ENCODE assay signal across 15 mouse cellular contexts in the genomic region with DNA sequence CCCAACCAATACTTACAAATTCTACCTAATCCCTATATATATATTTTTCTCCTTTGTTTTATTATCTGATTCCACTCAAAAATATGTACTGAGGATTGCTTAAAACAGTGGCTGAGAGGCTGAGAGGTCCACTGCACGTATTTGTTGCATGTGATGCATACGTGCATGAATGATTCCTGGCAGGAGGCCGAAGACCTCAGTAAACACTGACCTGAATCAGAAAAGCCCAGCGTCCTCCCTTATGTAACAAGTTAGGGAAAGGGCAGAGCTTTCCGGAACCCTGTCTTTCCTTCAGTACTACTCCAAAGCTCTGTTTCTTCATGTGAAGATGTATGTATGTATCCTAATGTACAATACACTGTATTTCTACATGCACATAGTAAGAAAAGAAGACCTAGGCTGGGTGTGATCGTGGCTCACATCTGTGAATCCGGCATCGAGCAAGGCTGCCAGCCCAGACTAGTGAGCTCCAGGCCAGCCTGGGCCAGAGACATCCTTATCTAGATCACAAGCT. TPM values are rescaled to one million over a fixed set of nuclear protein-coding genes. Genes with fewer than 3 reads are reported as not detected.
DNase-seq lines count a peak whose midpoint lies in the region; ATAC-seq lines count a peak whose summit lies in the region.
"Had no signal": no experiment of that assay in that cellular context is flagged by ENCODE, and none has a peak within 500 bp of the region (broad histone marks: within the 10 kb centered on the region; RNA-seq: fewer than 3 reads in every experiment).

No protein-coding gene starts in this region.

- no peak for ATAC-seq in midbrain, embryonic 11.5 days (ENCODE audit: low FRiP score)
- ATAC-seq: inflammation-experienced regulatory T-cells, adult 6 months had no signal

- H3K4me1 ChIP-seq in midbrain, embryonic 11.5 days (ENCODE audit: control insufficient read depth, insufficient read depth, low read length), result peaks cover 3% of the 10 kb centered on the region; the same call in 1 of the 2 replicates
- H3K4me1 ChIP-seq in midbrain, embryonic 10.5 days, result peaks cover 35% of the 10 kb centered on the region
- H3K4me1 ChIP-seq in forebrain, embryonic 10.5 days, result peaks cover 34% of the 10 kb centered on the region
- peaks cover 21% of the 10 kb centered on the region for H3K4me1 ChIP-seq in limb, embryonic 10.5 days

- H3K27me3 ChIP-seq in midbrain, embryonic 11.5 days (ENCODE audit: control insufficient read depth, insufficient read depth, low read length), result no peaks in the 10 kb centered on the region; the same call in 1 of the 2 replicates
- peaks cover 27% of the 10 kb centered on the region for H3K27me3 ChIP-seq in midbrain, embryonic 10.5 days (ENCODE audit: low read depth, poor library complexity, severe bottlenecking)
- H3K27me3 ChIP-seq in forebrain, embryonic 10.5 days (ENCODE audit: poor library complexity, severe bottlenecking), result peaks cover 38% of the 10 kb centered on the region
- peaks cover 22% of the 10 kb centered on the region for H3K27me3 ChIP-seq in limb, embryonic 10.5 days (ENCODE audit: low read depth, poor library complexity, severe bottlenecking)
- H3K27me3 ChIP-seq: CH12.LX; embryonic facial prominence, embryonic 15.5 days; midbrain, embryonic 12.5 days had no signal

- DNase-seq in midbrain, embryonic 11.5 days (ENCODE audit: low spot score, missing footprints), result peak; percentile 81
- no peak for DNase-seq in midbrain, embryonic 10.5 days (ENCODE audit: low spot score)
- DNase-seq in cerebellum, adult 8-10 months, result peak; percentile 41
- DNase-seq in kidney, postnatal 25 days, result peak; percentile 70 to 85
- DNase-seq in retina, postnatal 1 day, result peak; percentile 85
- no peak for DNase-seq in forebrain, embryonic 10.5 days (ENCODE audit: extremely low spot score, low spot score)
- no peak for DNase-seq in limb, embryonic 10.5 days (ENCODE audit: low spot score)
- DNase-seq: adrenal gland, postnatal 10 days; heart, adult 18-20 months; heart, postnatal 36 days; layer of hippocampus, adult 9-11 months had no signal

- no peak overlapping the region for H3K27ac ChIP-seq in midbrain, embryonic 11.5 days (ENCODE audit: low read depth, low read length)
- H3K27ac ChIP-seq in midbrain, embryonic 10.5 days (replicated peaks), result no peak overlapping the region
- no peak overlapping the region for H3K27ac ChIP-seq in forebrain, embryonic 10.5 days
- no peak overlapping the region for H3K27ac ChIP-seq in limb, embryonic 10.5 days
- H3K27ac ChIP-seq: embryonic facial prominence, embryonic 15.5 days; midbrain, embryonic 12.5 days had no signal

- H3K9me3 ChIP-seq in midbrain, embryonic 11.5 days (ENCODE audit: control insufficient read depth, low read length), result no peaks in the 10 kb centered on the region
- H3K9me3 ChIP-seq in midbrain, embryonic 10.5 days (replicated peaks), result no peaks in the 10 kb centered on the region
- H3K9me3 ChIP-seq in forebrain, embryonic 10.5 days, result no peaks in the 10 kb centered on the region
- no peaks in the 10 kb centered on the region for H3K9me3 ChIP-seq in limb, embryonic 10.5 days (replicated peaks)
- H3K9me3 ChIP-seq: embryonic facial prominence, embryonic 15.5 days; midbrain, embryonic 12.5 days had no signal

- H3K36me3 ChIP-seq in midbrain, embryonic 11.5 days (ENCODE audit: control insufficient read depth, insufficient read depth, low read length), result no peaks in the 10 kb centered on the region
- no peaks in the 10 kb centered on the region for H3K36me3 ChIP-seq in midbrain, embryonic 10.5 days
- no peaks in the 10 kb centered on the region for H3K36me3 ChIP-seq in forebrain, embryonic 10.5 days (replicated peaks)
- no peaks in the 10 kb centered on the region for H3K36me3 ChIP-seq in limb, embryonic 10.5 days
- H3K36me3 ChIP-seq: embryonic facial prominence, embryonic 15.5 days; midbrain, embryonic 12.5 days had no signal

- no peak overlapping the region for H3K4me3 ChIP-seq in midbrain, embryonic 11.5 days (ENCODE audit: low read depth, low read length)
- no peak overlapping the region for H3K4me3 ChIP-seq in midbrain, embryonic 10.5 days
- no peak overlapping the region for H3K4me3 ChIP-seq in forebrain, embryonic 10.5 days
- H3K4me3 ChIP-seq in limb, embryonic 10.5 days, result no peak overlapping the region
- H3K4me3 ChIP-seq: embryonic facial prominence, embryonic 15.5 days had no signal

- no peak overlapping the region for H3K4me2 ChIP-seq in midbrain, embryonic 11.5 days

- no peak overlapping the region for H3K9ac ChIP-seq in midbrain, embryonic 11.5 days (ENCODE audit: low read length)
- H3K9ac ChIP-seq: embryonic facial prominence, embryonic 15.5 days; midbrain, embryonic 12.5 days had no signal

- WGBS in midbrain, embryonic 11.5 days, result 47% methylated on average over 8 of the region's 8 CpGs
- WGBS in midbrain, embryonic 10.5 days, result 52% methylated on average over 8 of the region's 8 CpGs
- WGBS in forebrain, embryonic 10.5 days, result 59% methylated on average over 8 of the region's 8 CpGs
- 64% methylated on average over 8 of the region's 8 CpGs for WGBS in limb, embryonic 10.5 days

RNA-seq across cellular contexts. Expression of gene Mgarp, which starts 8.6 kb away (rescaled TPM):
- 22.5 and 26.9 TPM in 2 replicates for polyA plus RNA-seq in midbrain, embryonic 11.5 days (2014; fragmentation: Nextera tagmentation; extraction: Ambion mirVana)
- 35.9 and 39.2 TPM in 2 replicates for polyA plus RNA-seq in midbrain, embryonic 10.5 days (2016; fragmentation: Nextera tagmentation; extraction: Ambion mirVana)
- 8.4 and 12.8 TPM in 2 replicates for polyA plus RNA-seq in forebrain, embryonic 10.5 days (2016; fragmentation: Nextera tagmentation; extraction: Ambion mirVana)
- polyA plus RNA-seq in limb, embryonic 10.5 days (2016; fragmentation: Nextera tagmentation; extraction: Ambion mirVana), result 3.8 and 4.9 TPM in 2 replicates

RNA-seq across cellular contexts. Expression of gene Ndufc1, which starts 20.9 kb away (rescaled TPM):
- 739 and 783 TPM in 2 replicates for polyA plus RNA-seq in midbrain, embryonic 11.5 days (2014; fragmentation: Nextera tagmentation; extraction: Ambion mirVana)
- 688 and 718 TPM in 2 replicates for polyA plus RNA-seq in midbrain, embryonic 10.5 days (2016; fragmentation: Nextera tagmentation; extraction: Ambion mirVana)
- 642 and 667 TPM in 2 replicates for polyA plus RNA-seq in forebrain, embryonic 10.5 days (2016; fragmentation: Nextera tagmentation; extraction: Ambion mirVana)
- 565 and 602 TPM in 2 replicates for polyA plus RNA-seq in limb, embryonic 10.5 days (2016; fragmentation: Nextera tagmentation; extraction: Ambion mirVana)

RNA-seq across cellular contexts. Expression of gene Naa15, which starts 27.0 kb away (rescaled TPM):
- polyA plus RNA-seq in midbrain, embryonic 11.5 days (2014; fragmentation: Nextera tagmentation; extraction: Ambion mirVana), result 54.5 and 57.0 TPM in 2 replicates
- 58.8 and 63.4 TPM in 2 replicates for polyA plus RNA-seq in midbrain, embryonic 10.5 days (2016; fragmentation: Nextera tagmentation; extraction: Ambion mirVana)
- 68.3 and 68.6 TPM in 2 replicates for polyA plus RNA-seq in forebrain, embryonic 10.5 days (2016; fragmentation: Nextera tagmentation; extraction: Ambion mirVana)
- 61.8 and 64.0 TPM in 2 replicates for polyA plus RNA-seq in limb, embryonic 10.5 days (2016; fragmentation: Nextera tagmentation; extraction: Ambion mirVana)

RNA-seq across cellular contexts. Expression of gene Elf2, which starts 47.5 kb away (rescaled TPM):
- polyA plus RNA-seq in midbrain, embryonic 11.5 days (2014; fragmentation: Nextera tagmentation; extraction: Ambion mirVana), result 42.8 and 47.4 TPM in 2 replicates
- 37.9 and 40.5 TPM in 2 replicates for polyA plus RNA-seq in midbrain, embryonic 10.5 days (2016; fragmentation: Nextera tagmentation; extraction: Ambion mirVana)
- polyA plus RNA-seq in forebrain, embryonic 10.5 days (2016; fragmentation: Nextera tagmentation; extraction: Ambion mirVana), result 41.6 and 44.2 TPM in 2 replicates
- polyA plus RNA-seq in limb, embryonic 10.5 days (2016; fragmentation: Nextera tagmentation; extraction: Ambion mirVana), result 39.8 and 44.3 TPM in 2 replicates

Comparison
In these comparisons a context has a peak if more than half of its experiments do, and no peak if none do; other contexts are left out.
1. DNase-seq: peak in midbrain, embryonic 11.5 days (single experiment), cerebellum, adult 8-10 months (single experiment), kidney, postnatal 25 days (2 of 2) and retina, postnatal 1 day (single experiment); none in midbrain, embryonic 10.5 days (single experiment), forebrain, embryonic 10.5 days (single experiment) and limb, embryonic 10.5 days (single experiment).